Mouse (Mus musculus) ES-E14 (cell line): ENCODE measurements around the gene 1700123L14Rik.

Source experiments
- HCFC1 ChIP-seq: IDR thresholded peaks from 2 replicates; pipeline ENCODE4 v1.6.1; 2012; ENCODE audit warnings: low read length, inconsistent platforms, borderline replicate concordance; ENCODE audit not compliant: insufficient read depth
- ZC3H11A ChIP-seq: IDR thresholded peaks from 2 replicates; pipeline ENCODE4 v1.6.1; 2012; ENCODE audit warnings: low read depth, mild to moderate bottlenecking, inconsistent platforms, low read length, borderline replicate concordance

- TF ChIP-seq HCFC1: no peak
- TF ChIP-seq ZC3H11A: no peak
Observed at GRCm38 (mm10) chr6:96205395-96205794, 39.4 kb upstream of the 1700123L14Rik start.
